Mouse (Mus musculus): ENCODE results near the gene Slc16a2. TPM values are rescaled to one million over a fixed set of nuclear protein-coding genes. Genes with fewer than 3 reads are reported as not detected.
A peak's percentile ranks its signal among the peaks of the same experiment; 100 is the strongest.

Gene Slc16a2
- total and polyA plus RNA-seq, 3 experiments, result not detected

- H3K9me3 ChIP-seq (replicated peaks; ENCODE audit: insufficient read depth, low read length), result no peaks in the 10 kb centered on the region
- no peak for TF ChIP-seq SIN3A (IDR thresholded peaks at IDR 0.05; ENCODE audit: low read length)
- TF ChIP-seq CTCF (IDR thresholded peaks at IDR 0.05 in 2 of 3, conservative IDR thresholded peaks at IDR 0.05 in 1 of 3; ENCODE audit: control insufficient read depth in 1 of 3, insufficient read depth in 1 of 3, low read depth in 2 of 3, low read length in 3 of 3, poor library complexity in 1 of 3, severe bottlenecking in 1 of 3), result peak in 1 of 3 experiments; percentile 4; a peak in 1 of 6 replicates
- H3K9ac ChIP-seq (ENCODE audit: control insufficient read depth, low read depth, low read length, poor library complexity, severe bottlenecking), result peak overlapping the region; percentile 14; the same call in 1 of the 2 replicates
- H3K79me2 ChIP-seq (ENCODE audit: control insufficient read depth, insufficient read depth, low read length, poor library complexity), result no peaks in the 10 kb centered on the region
- DNase-seq (ENCODE audit: low read depth, low spot score), result peak; percentile 29
- H3K27me3 ChIP-seq (ENCODE audit: control insufficient read depth in 1 of 2, insufficient read depth in 2 of 2, low read length in 2 of 2), result no peaks in the 10 kb centered on the region
- H3K4me1 ChIP-seq (ENCODE audit: control insufficient read depth in 1 of 2, insufficient read depth in 2 of 2, low read length in 2 of 2), result no peaks in the 10 kb centered on the region
- H3K36me3 ChIP-seq (ENCODE audit: control insufficient read depth in 1 of 2, insufficient read depth in 2 of 2, low read length in 2 of 2), result no peaks in the 10 kb centered on the region
- no peak overlapping the region for H3K27ac ChIP-seq (ENCODE audit: control insufficient read depth, low read depth, low read length)
- H3K4me3 ChIP-seq (ENCODE audit: control insufficient read depth in 1 of 2, insufficient read depth in 1 of 2, low read depth in 2 of 2, low read length in 2 of 2), result peak overlapping the region in 1 of 2 experiments; percentile 25; a peak in 1 of 4 replicates
Measured at GRCm38 (mm10) chrX:103695165-103695996, 126.4 kb downstream of the Slc16a2 start.

GRCm38 (mm10) chrX:103694787-103695164, 127.0 kb downstream of the Slc16a2 start:
- Histone ChIP-seq H3K9ac (ENCODE audit: control insufficient read depth, low read depth, low read length, poor library complexity, severe bottlenecking) (no peak overlapping the region), H3K27me3 (ENCODE audit: control insufficient read depth in 1 of 2, insufficient read depth in 2 of 2, low read length in 2 of 2) (no peaks in the 10 kb centered on the region), H3K27ac (ENCODE audit: control insufficient read depth, low read depth, low read length) (no peak overlapping the region), H3K4me1 (ENCODE audit: control insufficient read depth in 1 of 2, insufficient read depth in 2 of 2, low read length in 2 of 2) (no peaks in the 10 kb centered on the region), H3K9me3 (replicated peaks; ENCODE audit: insufficient read depth, low read length) (no peaks in the 10 kb centered on the region), H3K4me3 (ENCODE audit: control insufficient read depth in 1 of 2, insufficient read depth in 1 of 2, low read depth in 2 of 2, low read length in 2 of 2) (no peak overlapping the region), H3K79me2 (ENCODE audit: control insufficient read depth, insufficient read depth, low read length, poor library complexity) (no peaks in the 10 kb centered on the region), H3K36me3 (ENCODE audit: control insufficient read depth in 1 of 2, insufficient read depth in 2 of 2, low read length in 2 of 2) (no peaks in the 10 kb centered on the region)
- TF ChIP-seq RAD21 (IDR thresholded peaks at IDR 0.05; ENCODE audit: low read depth, low read length) (no peak), MAZ (IDR thresholded peaks at IDR 0.05; ENCODE audit: low read depth, low read length) (no peak), MAX (IDR thresholded peaks at IDR 0.05; ENCODE audit: low read length) (no peak), ZMIZ1 (IDR thresholded peaks at IDR 0.05; ENCODE audit: low read depth, low read length) (no peak), USF1 (IDR thresholded peaks at IDR 0.05; ENCODE audit: low read depth, low read length) (no peak), UBTF (IDR thresholded peaks at IDR 0.05; ENCODE audit: borderline replicate concordance, insufficient read depth, low read depth, low read length) (no peak), GATA1 (IDR thresholded peaks at IDR 0.05; ENCODE audit: low read depth, low read length) (no peak), TBP (IDR thresholded peaks at IDR 0.05; ENCODE audit: low read depth, low read length) (no peak), SIN3A (IDR thresholded peaks at IDR 0.05; ENCODE audit: low read length) (no peak), KAT2A (conservative IDR thresholded peaks at IDR 0.05; ENCODE audit: low read depth, low read length) (no peak), SMC3 (IDR thresholded peaks at IDR 0.05; ENCODE audit: low read depth, low read length) (no peak)
- DNase-seq (ENCODE audit: low read depth, low spot score), result no peak

- H3K4me3 ChIP-seq (ENCODE audit: control insufficient read depth in 1 of 2, insufficient read depth in 1 of 2, low read depth in 2 of 2, low read length in 2 of 2), result no peak overlapping the region
- H3K9ac ChIP-seq (ENCODE audit: control insufficient read depth, low read depth, low read length, poor library complexity, severe bottlenecking), result no peak overlapping the region
- H3K9me3 ChIP-seq (replicated peaks; ENCODE audit: insufficient read depth, low read length), result no peaks in the 10 kb centered on the region
- H3K4me1 ChIP-seq (ENCODE audit: control insufficient read depth in 1 of 2, insufficient read depth in 2 of 2, low read length in 2 of 2), result no peaks in the 10 kb centered on the region
- H3K36me3 ChIP-seq (ENCODE audit: control insufficient read depth in 1 of 2, insufficient read depth in 2 of 2, low read length in 2 of 2), result no peaks in the 10 kb centered on the region
- no peaks in the 10 kb centered on the region for H3K27me3 ChIP-seq (ENCODE audit: control insufficient read depth in 1 of 2, insufficient read depth in 2 of 2, low read length in 2 of 2)
- DNase-seq (ENCODE audit: low read depth, low spot score), result no peak
- H3K27ac ChIP-seq (ENCODE audit: control insufficient read depth, low read depth, low read length), result no peak overlapping the region
- TF ChIP-seq CTCF (IDR thresholded peaks at IDR 0.05 in 2 of 3, conservative IDR thresholded peaks at IDR 0.05 in 1 of 3; ENCODE audit: control insufficient read depth in 1 of 3, insufficient read depth in 1 of 3, low read depth in 2 of 3, low read length in 3 of 3, poor library complexity in 1 of 3, severe bottlenecking in 1 of 3), result no peak
- no peaks in the 10 kb centered on the region for H3K79me2 ChIP-seq (ENCODE audit: control insufficient read depth, insufficient read depth, low read length, poor library complexity)
Measured at GRCm38 (mm10) chrX:103694381-103694780, 127.4 kb downstream of the Slc16a2 start.

Measured in MEL (cell line).